In the genomic region with DNA sequence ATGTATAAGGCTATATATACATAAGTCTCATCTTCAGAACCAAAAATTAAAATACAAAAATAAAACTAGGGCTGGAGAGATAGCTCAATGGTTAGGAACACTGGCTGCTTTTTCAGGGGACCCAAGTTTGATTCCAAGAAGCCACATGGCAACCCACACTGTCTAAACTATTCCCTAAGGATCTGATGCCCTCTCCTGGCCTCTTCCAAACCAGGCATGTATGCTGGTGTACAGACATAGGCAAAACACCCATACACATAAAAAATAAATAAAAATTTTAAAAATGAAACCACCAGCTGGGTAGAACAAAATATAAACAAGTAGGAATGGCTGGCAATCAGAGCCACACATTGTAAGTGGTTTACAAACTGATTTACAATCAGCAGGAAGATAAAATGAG, we compare ENCODE assay signal across 27 mouse cellular contexts. TPM values are rescaled to one million over a fixed set of nuclear protein-coding genes. Genes with fewer than 3 reads are reported as not detected.
DNase-seq lines count a peak whose midpoint lies in the region; ATAC-seq and TF ChIP-seq lines count a peak whose summit lies in the region.
"Had no signal": no experiment of that assay in that cellular context is flagged by ENCODE, and none has a peak within 500 bp of the region (broad histone marks: within the 10 kb centered on the region; RNA-seq: fewer than 3 reads in every experiment).

No protein-coding gene starts in this region.

- no peak overlapping the region for H3K4me3 ChIP-seq in forebrain, postnatal 0 days (ENCODE audit: low read depth, low read length)
- H3K4me3 ChIP-seq in forebrain, embryonic 16.5 days (replicated peaks; ENCODE audit: low read length) = no peak overlapping the region
- no peak overlapping the region for H3K4me3 ChIP-seq in kidney, postnatal 0 days (replicated peaks; ENCODE audit: low read depth, low read length)
- H3K4me3 ChIP-seq in kidney, embryonic 16.5 days (ENCODE audit: low read length) = no peak overlapping the region
- H3K4me3 ChIP-seq in lung, postnatal 0 days (ENCODE audit: low read depth, low read length) = no peak overlapping the region
- H3K4me3 ChIP-seq: embryonic facial prominence, embryonic 13.5 days; forebrain, embryonic 10.5 days; forebrain, embryonic 15.5 days; kidney, embryonic 15.5 days; limb, embryonic 13.5 days; liver, embryonic 12.5 days; midbrain, embryonic 12.5 days; neural tube, embryonic 13.5 days had no signal

- no peak for TF ChIP-seq POLR2A in brain, embryonic 14.5 days (IDR thresholded peaks at IDR 0.05; ENCODE audit: borderline replicate concordance, extremely low read depth, insufficient read depth, insufficient read length, poor library complexity, severe bottlenecking)

- H3K9ac ChIP-seq in forebrain, postnatal 0 days = no peak overlapping the region
- H3K9ac ChIP-seq in forebrain, embryonic 16.5 days (replicated peaks; ENCODE audit: low read depth, low read length) = no peak overlapping the region
- no peak overlapping the region for H3K9ac ChIP-seq in kidney, postnatal 0 days (ENCODE audit: low read depth, low read length)
- no peak overlapping the region for H3K9ac ChIP-seq in kidney, embryonic 16.5 days (replicated peaks; ENCODE audit: low read length)
- H3K9ac ChIP-seq in lung, postnatal 0 days (replicated peaks; ENCODE audit: low read depth) = no peak overlapping the region
- H3K9ac ChIP-seq: embryonic facial prominence, embryonic 13.5 days; forebrain, embryonic 15.5 days; hindbrain, embryonic 14.5 days; kidney, embryonic 15.5 days; limb, embryonic 13.5 days; liver, embryonic 12.5 days; midbrain, embryonic 12.5 days; neural tube, embryonic 13.5 days had no signal

- no peaks in the 10 kb centered on the region for H3K27me3 ChIP-seq in forebrain, postnatal 0 days (ENCODE audit: insufficient read depth, low read length)
- no peaks in the 10 kb centered on the region for H3K27me3 ChIP-seq in forebrain, embryonic 16.5 days (replicated peaks; ENCODE audit: control insufficient read depth, insufficient read depth, low read length)
- no peaks in the 10 kb centered on the region for H3K27me3 ChIP-seq in kidney, postnatal 0 days (ENCODE audit: insufficient read depth, low read length)
- H3K27me3 ChIP-seq in kidney, embryonic 16.5 days (ENCODE audit: insufficient read depth, low read length) = no peaks in the 10 kb centered on the region
- no peaks in the 10 kb centered on the region for H3K27me3 ChIP-seq in lung, postnatal 0 days (replicated peaks; ENCODE audit: insufficient read depth, low read length)
- H3K27me3 ChIP-seq: embryonic facial prominence, embryonic 13.5 days; forebrain, embryonic 15.5 days; kidney, embryonic 15.5 days; limb, embryonic 13.5 days; liver, embryonic 12.5 days; midbrain, embryonic 12.5 days; neural tube, embryonic 13.5 days had no signal

- no peak for TF ChIP-seq EP300 in lung, postnatal 0 days (IDR thresholded peaks at IDR 0.05)

- H3K9me3 ChIP-seq in forebrain, postnatal 0 days (ENCODE audit: low read length) = no peaks in the 10 kb centered on the region
- no peaks in the 10 kb centered on the region for H3K9me3 ChIP-seq in forebrain, embryonic 16.5 days (ENCODE audit: control insufficient read depth, low read length)
- H3K9me3 ChIP-seq in kidney, postnatal 0 days (replicated peaks; ENCODE audit: low read length) = no peaks in the 10 kb centered on the region
- H3K9me3 ChIP-seq in kidney, embryonic 16.5 days (ENCODE audit: low read length) = no peaks in the 10 kb centered on the region
- no peaks in the 10 kb centered on the region for H3K9me3 ChIP-seq in lung, postnatal 0 days (ENCODE audit: low read length)
- H3K9me3 ChIP-seq: embryonic facial prominence, embryonic 13.5 days; forebrain, embryonic 10.5 days; forebrain, embryonic 15.5 days; kidney, embryonic 15.5 days; limb, embryonic 13.5 days; liver, embryonic 12.5 days; midbrain, embryonic 12.5 days; neural tube, embryonic 13.5 days had no signal

- 0 out of 2 replicates have a peak, but pooled peaks have one; percentile 54 for ATAC-seq in forebrain, postnatal 0 days
- ATAC-seq in forebrain, embryonic 16.5 days = no peak
- ATAC-seq in kidney, postnatal 0 days (replicated peaks; ENCODE audit: low FRiP score, low read depth) = no peak
- ATAC-seq in kidney, embryonic 16.5 days (ENCODE audit: low FRiP score, low TSS enrichment) = no peak
- no peak for ATAC-seq in lung, postnatal 0 days
- ATAC-seq: forebrain, embryonic 15.5 days; liver, embryonic 12.5 days had no signal

- H3K4me2 ChIP-seq in forebrain, postnatal 0 days (ENCODE audit: low read depth) = no peak overlapping the region
- no peak overlapping the region for H3K4me2 ChIP-seq in forebrain, embryonic 16.5 days (ENCODE audit: low read length)
- H3K4me2 ChIP-seq in kidney, postnatal 0 days (ENCODE audit: low read length) = no peak overlapping the region
- no peak overlapping the region for H3K4me2 ChIP-seq in kidney, embryonic 16.5 days (replicated peaks; ENCODE audit: low read depth, low read length)
- H3K4me2 ChIP-seq in lung, postnatal 0 days (replicated peaks; ENCODE audit: low read depth, low read length) = no peak overlapping the region
- H3K4me2 ChIP-seq: embryonic facial prominence, embryonic 13.5 days; forebrain, embryonic 15.5 days; heart, embryonic 11.5 days; hindbrain, embryonic 14.5 days; kidney, embryonic 15.5 days; limb, embryonic 13.5 days; liver, embryonic 12.5 days; midbrain, embryonic 12.5 days; neural tube, embryonic 13.5 days had no signal

- DNase-seq in forebrain, postnatal 0 days = no peak
- DNase-seq in kidney, postnatal 0 days (ENCODE audit: low spot score) = no peak
- DNase-seq in lung, postnatal 0 days (ENCODE audit: low spot score) = no peak
- DNase-seq in lung, postnatal 14 days = no peak
- peak; percentile 12 for DNase-seq in brain, embryonic 14.5 days (ENCODE audit: low read depth)
- DNase-seq in thymus, postnatal 25 days = no peak
- DNase-seq: adrenal gland, adult 2 months; cerebellum, adult 11 months; cerebellum, adult 9-10 months; cerebellum, postnatal 36 days; gastrocnemius, postnatal 14 days; kidney, adult 18-20 months; lung, adult 18-20 months; lung, postnatal 36 days; right cerebral cortex, postnatal 4 days had no signal

- peak; percentile 25; the same call in 1 of the 2 replicates for TF ChIP-seq CTCF in forebrain, postnatal 0 days (IDR thresholded peaks at IDR 0.05; ENCODE audit: low read depth)
- peak; percentile 23; the same call in 1 of the 2 replicates for TF ChIP-seq CTCF in kidney, postnatal 0 days (IDR thresholded peaks at IDR 0.05; ENCODE audit: low read depth)
- TF ChIP-seq CTCF in lung, postnatal 0 days (IDR thresholded peaks at IDR 0.05) = peak; percentile 37
- no peak for TF ChIP-seq CTCF in brain, embryonic 14.5 days (IDR thresholded peaks at IDR 0.05; ENCODE audit: borderline replicate concordance, extremely low read depth, insufficient read depth, insufficient read length)

- H3K36me3 ChIP-seq in forebrain, postnatal 0 days (ENCODE audit: insufficient read depth) = peaks cover 3% of the 10 kb centered on the region
- peaks cover 2% of the 10 kb centered on the region; the same call in 1 of the 2 replicates for H3K36me3 ChIP-seq in forebrain, embryonic 16.5 days (ENCODE audit: control insufficient read depth, insufficient read depth)
- 0 out of 2 replicates have a peak, but pooled peaks cover 5% of the 10 kb centered on the region for H3K36me3 ChIP-seq in kidney, postnatal 0 days (ENCODE audit: insufficient read depth, low read length)
- peaks cover 10% of the 10 kb centered on the region for H3K36me3 ChIP-seq in kidney, embryonic 16.5 days (ENCODE audit: insufficient read depth, low read length)
- no peaks in the 10 kb centered on the region for H3K36me3 ChIP-seq in lung, postnatal 0 days (ENCODE audit: insufficient read depth, low read length)

- no peaks in the 10 kb centered on the region for H3K4me1 ChIP-seq in forebrain, postnatal 0 days (ENCODE audit: insufficient read depth)
- no peaks in the 10 kb centered on the region; the same call in 1 of the 2 replicates for H3K4me1 ChIP-seq in forebrain, embryonic 16.5 days (replicated peaks; ENCODE audit: control insufficient read depth, insufficient read depth, low read length)
- H3K4me1 ChIP-seq in kidney, postnatal 0 days (replicated peaks; ENCODE audit: insufficient read depth, low read length) = no peaks in the 10 kb centered on the region
- H3K4me1 ChIP-seq in kidney, embryonic 16.5 days (ENCODE audit: insufficient read depth, low read length) = no peaks in the 10 kb centered on the region
- H3K4me1 ChIP-seq in lung, postnatal 0 days (ENCODE audit: insufficient read depth, low read depth, low read length) = no peaks in the 10 kb centered on the region
- H3K4me1 ChIP-seq: embryonic facial prominence, embryonic 13.5 days; forebrain, embryonic 10.5 days; forebrain, embryonic 15.5 days; kidney, embryonic 15.5 days; limb, embryonic 13.5 days; liver, embryonic 12.5 days; midbrain, embryonic 12.5 days; neural tube, embryonic 13.5 days had no signal

- no peak overlapping the region for H3K27ac ChIP-seq in forebrain, postnatal 0 days (ENCODE audit: low read depth, low read length)
- H3K27ac ChIP-seq in forebrain, embryonic 16.5 days (ENCODE audit: low read length) = no peak overlapping the region
- no peak overlapping the region for H3K27ac ChIP-seq in kidney, postnatal 0 days
- no peak overlapping the region for H3K27ac ChIP-seq in kidney, embryonic 16.5 days (ENCODE audit: low read length)
- no peak overlapping the region for H3K27ac ChIP-seq in lung, postnatal 0 days (ENCODE audit: low read length)
- H3K27ac ChIP-seq: embryonic facial prominence, embryonic 13.5 days; forebrain, embryonic 10.5 days; forebrain, embryonic 15.5 days; hindbrain, embryonic 14.5 days; kidney, embryonic 15.5 days; limb, embryonic 13.5 days; liver, embryonic 12.5 days; midbrain, embryonic 12.5 days; neural tube, embryonic 13.5 days had no signal

RNA-seq across cellular contexts. Expression of a gene that starts 48.1 kb away (rescaled TPM):
- total RNA-seq in forebrain, postnatal 0 days (2014; rRNA removed) = 31.9 and 52.4 TPM in 2 replicates
- 23.9 and 26.8 TPM in 2 replicates for polyA plus RNA-seq in forebrain, postnatal 0 days (2015; fragmentation: Nextera tagmentation; extraction: Ambion mirVana)
- 41.6 and 42.2 TPM in 2 replicates for polyA plus RNA-seq in forebrain, embryonic 16.5 days (2015; fragmentation: Nextera tagmentation; extraction: Ambion mirVana)
- 14.1 and 17.3 TPM in 2 replicates for polyA plus RNA-seq in kidney, postnatal 0 days (2015; fragmentation: Nextera tagmentation; extraction: Ambion mirVana)
- 29.1 and 39.4 TPM in 2 replicates for polyA plus RNA-seq in kidney, embryonic 16.5 days (2015; fragmentation: Nextera tagmentation; extraction: Ambion mirVana)
- 8.6 and 10.2 TPM in 2 replicates for polyA plus RNA-seq in lung, postnatal 0 days (2015; fragmentation: Nextera tagmentation; extraction: Ambion mirVana)
- 43.8 and 66.7 TPM in 2 replicates for polyA plus RNA-seq in brain, embryonic 14.5 days (2012; rRNA removed)
